Mouse (Mus musculus) CD4-positive naive resting alpha-beta T cell, adult 76 days (primary cell): ENCODE data around the gene Cbfb. TPM values are rescaled to one million over a fixed set of nuclear protein-coding genes. Genes with fewer than 3 reads are reported as not detected.

Experiments
- total RNA-seq: library from RNA; stranded (reverse); gene quantifications from one replicate; pipeline ENCODE4 v1.2.4, GENCODE M21; 2023

Gene Cbfb
- total RNA-seq: 96.8 TPM

GRCm38 (mm10) chr8:105170381-105171115, at the start of gene Cbfb:
Gene Cbfb, plus strand, starts transcription at chr8:105170674.

DNA sequence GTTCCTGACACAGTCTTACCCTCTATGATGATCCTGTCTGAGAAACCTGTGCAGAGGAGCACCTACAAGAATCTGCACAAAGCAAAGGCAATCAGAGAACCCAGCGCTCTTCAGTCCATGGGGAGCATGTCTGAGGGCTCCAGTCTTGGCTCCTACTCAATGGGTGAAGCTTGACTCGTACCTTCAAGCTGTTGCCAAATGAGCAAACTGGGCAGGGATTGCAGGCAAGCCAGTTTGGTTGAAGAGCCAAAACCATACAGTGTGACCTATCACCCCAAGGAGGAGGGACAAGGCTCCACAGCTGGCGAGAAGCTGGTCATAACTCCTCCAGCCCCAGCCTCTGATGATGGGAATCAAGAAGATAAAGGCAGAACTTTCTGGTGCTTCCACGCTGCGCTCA, 39.0 kb upstream of the Cbfb start, which contains the start of gene Ces4a:
Gene Ces4a, plus strand, starts transcription at position 292 of the 400 bp plus-strand sequence.

DNA sequence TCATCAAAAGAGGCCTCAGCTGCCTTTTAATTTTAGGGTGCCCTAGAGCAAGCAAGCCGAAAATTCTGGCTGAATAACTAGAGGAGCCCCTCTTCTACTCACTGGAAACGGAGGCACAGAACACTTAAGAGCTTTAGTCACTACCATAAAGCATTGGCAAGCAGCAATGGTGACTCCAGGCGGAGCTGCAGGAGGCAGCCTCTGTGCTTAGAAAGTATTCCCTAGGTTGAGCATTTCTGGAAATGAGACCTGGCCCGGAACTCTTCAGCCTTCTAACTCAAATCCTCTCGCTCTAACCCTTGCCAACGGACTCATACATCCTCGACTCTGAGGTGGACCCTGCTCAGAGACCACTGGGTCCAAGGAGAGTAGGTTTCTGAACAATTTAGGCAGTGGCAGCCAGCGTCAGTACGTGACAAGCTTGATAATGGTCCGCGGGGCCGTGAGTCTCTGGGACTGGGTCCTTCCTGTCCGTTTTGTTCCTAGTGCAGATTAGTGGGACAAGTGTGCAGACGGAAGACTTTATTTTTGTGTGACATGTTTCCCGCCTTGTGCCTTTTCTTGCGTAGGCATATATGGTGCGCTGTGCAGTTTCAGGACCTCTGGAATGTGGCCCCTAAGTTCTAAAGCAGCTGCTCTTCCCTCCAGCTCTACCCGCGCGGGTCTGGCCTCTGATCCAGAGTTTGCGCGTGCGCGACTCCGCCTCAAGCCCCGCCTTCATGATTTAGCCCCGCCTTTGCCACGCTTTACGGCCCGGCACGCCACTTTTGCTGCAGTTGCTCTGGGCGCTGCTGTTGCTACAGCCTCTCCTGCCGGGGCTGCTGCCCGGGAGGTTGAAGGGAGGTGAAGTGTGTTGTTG, 54.2 kb downstream of the Cbfb start, which contains the start of gene D230025D16Rik:
Gene D230025D16Rik, plus strand, starts transcription at position 733 of the 859 bp plus-strand sequence.

GRCm38 (mm10) chr8:105254966-105255350, 84.5 kb downstream of the Cbfb start, which contains the start of gene B3gnt9:
Gene B3gnt9, minus strand, starts transcription at chr8:105255153.

DNA sequence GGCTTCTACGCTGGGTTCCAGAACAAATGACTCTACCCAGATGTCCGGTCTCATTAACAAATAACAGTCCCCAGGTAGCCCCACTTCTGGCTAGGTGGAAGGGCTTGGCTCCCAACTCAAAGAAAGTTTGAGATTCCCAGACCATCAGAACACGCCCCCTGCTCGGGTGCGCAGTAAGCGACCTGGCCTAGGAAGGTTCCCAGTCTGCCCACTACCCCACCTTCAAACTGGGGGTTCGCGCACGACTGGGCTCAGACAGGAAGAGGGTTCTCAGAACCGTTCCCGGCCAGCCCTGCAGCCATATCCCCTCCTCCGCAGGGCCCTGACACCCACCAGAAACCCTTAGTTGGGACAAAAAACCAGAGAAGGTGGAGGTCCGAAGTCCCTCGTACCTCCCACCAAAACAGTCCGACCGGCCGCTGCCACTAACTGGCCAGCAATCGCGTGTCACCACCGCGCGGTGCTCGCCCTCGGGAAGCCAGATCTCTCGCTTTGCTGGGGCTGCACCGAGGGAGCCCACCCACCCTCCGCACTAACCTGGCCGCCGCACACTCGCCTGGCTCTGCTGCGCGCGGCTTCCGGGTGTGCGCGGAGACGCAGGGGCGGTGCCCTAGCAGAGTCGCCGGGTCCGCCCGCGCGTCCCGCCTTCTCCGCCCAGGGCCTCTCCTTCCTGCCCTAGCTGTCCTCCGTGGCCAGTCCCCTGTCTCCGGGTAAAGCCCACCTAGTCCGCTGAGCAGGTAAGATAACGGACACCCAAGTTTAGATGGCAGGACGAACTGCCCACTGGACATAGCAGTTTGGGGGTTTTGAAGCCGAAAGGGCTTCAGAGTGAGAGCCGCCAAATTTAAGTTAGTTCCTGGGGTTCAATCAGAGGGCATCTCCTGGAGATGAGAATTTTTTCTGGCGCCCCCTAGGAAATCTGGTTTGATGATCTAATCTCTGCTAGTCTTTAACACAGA, 93.8 kb downstream of the Cbfb start, which contains the start of the genes Tradd and Fbxl8:
Gene Tradd, minus strand, starts transcription at position 586 of the 959 bp plus-strand sequence.
Gene Fbxl8, plus strand, starts transcription at position 625 of the 959 bp plus-strand sequence.

Other genes starting within 250 kb of the Cbfb start
- not detected for gene Ces2e, start 244.4 kb upstream of the Cbfb start, total RNA-seq
- gene Ces2f, start 223.3 kb upstream of the Cbfb start, total RNA-seq: not detected
- 0.38 TPM for gene Ces2g, start 209.0 kb upstream of the Cbfb start, total RNA-seq
- not detected for gene Ces2h, start 169.8 kb upstream of the Cbfb start, total RNA-seq
- not detected for gene Ces3a, start 122.1 kb upstream of the Cbfb start, total RNA-seq
- not detected for gene Ces3b, start 86.9 kb upstream of the Cbfb start, total RNA-seq
- not detected for gene Ces4a, start 38.9 kb upstream of the Cbfb start, total RNA-seq
- gene D230025D16Rik, start 54.5 kb downstream of the Cbfb start, total RNA-seq: 23.3 TPM
- gene B3gnt9, start 84.5 kb downstream of the Cbfb start, total RNA-seq: 2.3 TPM
- 22.7 TPM for gene Tradd, start 93.9 kb downstream of the Cbfb start, total RNA-seq
- 10.0 TPM for gene Fbxl8, start 94.0 kb downstream of the Cbfb start, total RNA-seq
- gene Hsf4, start 99.1 kb downstream of the Cbfb start, total RNA-seq: 0.94 TPM
- not detected for gene Nol3, start 105.5 kb downstream of the Cbfb start, total RNA-seq
- 5.0 TPM for gene 4931428F04Rik, start 119.2 kb downstream of the Cbfb start, total RNA-seq
- gene Exoc3l, start 125.4 kb downstream of the Cbfb start, total RNA-seq: 0.67 TPM
- 90.3 TPM for gene E2f4, start 127.0 kb downstream of the Cbfb start, total RNA-seq
- gene Elmo3, start 134.9 kb downstream of the Cbfb start, total RNA-seq: 4.6 TPM
- 5.3 TPM for gene Lrrc29, start 155.6 kb downstream of the Cbfb start, total RNA-seq
- gene Tmem208, start 155.7 kb downstream of the Cbfb start, total RNA-seq: 25.6 TPM
- gene Fhod1, start 177.3 kb downstream of the Cbfb start, total RNA-seq: 17.7 TPM
- 0.82 TPM for gene Slc9a5, start 178.2 kb downstream of the Cbfb start, total RNA-seq
- not detected for gene Plekhg4, start 202.6 kb downstream of the Cbfb start, total RNA-seq
- not detected for gene Kctd19, start 242.8 kb downstream of the Cbfb start, total RNA-seq
- gene Lrrc36, start 242.9 kb downstream of the Cbfb start, total RNA-seq: not detected